Mouse (Mus musculus): Measurements from ENCODE around the gene Mtcl1. TPM values are rescaled to one million over a fixed set of nuclear protein-coding genes. Genes with fewer than 3 reads are reported as not detected.
A peak's percentile ranks its signal among the peaks of the same experiment; 100 is the strongest.

Gene Mtcl1
- polyA plus RNA-seq, 1 experiment, result 6.2 TPM

DNA sequence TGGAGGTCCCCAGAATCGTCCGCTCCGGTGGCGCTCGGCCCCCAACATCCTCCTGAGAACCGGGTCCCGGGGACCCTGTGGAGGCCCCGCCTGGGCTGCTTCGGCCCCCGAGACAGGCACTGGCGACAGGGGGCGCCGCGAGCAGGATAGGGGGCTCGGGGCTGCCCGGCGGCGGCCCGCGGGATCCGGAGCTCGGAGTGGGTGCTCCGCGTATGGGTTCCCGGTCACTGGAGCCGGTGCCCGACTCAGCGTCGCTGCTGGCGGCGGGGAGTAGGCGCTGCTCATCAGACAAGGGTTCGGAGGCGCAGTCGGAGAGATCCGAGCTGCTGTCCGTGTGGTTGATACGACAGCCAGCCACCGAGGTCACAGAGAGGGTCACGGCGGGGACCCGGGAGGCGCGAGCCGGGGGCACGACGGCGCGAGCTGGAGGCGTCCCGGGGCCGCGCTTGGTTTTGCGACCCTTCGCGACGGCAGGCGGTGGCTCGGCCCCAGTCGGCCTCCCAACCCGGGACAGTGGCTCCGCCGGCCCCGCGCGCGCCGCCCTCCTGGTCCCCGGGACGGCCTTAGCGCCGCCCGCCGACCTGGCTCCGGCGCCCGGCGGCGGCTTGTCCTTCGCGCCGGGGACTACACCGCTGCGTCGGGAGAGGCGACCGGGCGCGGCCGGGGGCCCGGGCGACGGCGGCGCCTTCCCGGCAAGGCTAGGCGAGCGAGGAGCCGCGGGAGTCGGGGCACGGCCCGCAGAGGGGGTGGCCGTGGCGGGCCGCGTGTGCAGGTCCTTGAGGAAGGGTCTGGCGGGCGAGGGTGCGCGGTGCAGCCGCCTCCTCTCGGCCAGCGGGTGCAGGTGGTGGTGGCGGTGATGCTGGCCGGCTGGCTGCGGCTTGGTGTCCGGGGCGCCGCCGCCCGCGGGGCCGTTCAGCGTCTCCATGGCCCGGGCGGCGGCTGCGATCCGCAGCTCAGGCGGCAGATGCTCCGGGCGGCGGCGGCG lies 837 bp downstream of the Mtcl1 start:
- H3K4me3 ChIP-seq (ENCODE audit: control insufficient read depth, insufficient read depth, low read length), result peak overlapping the region; percentile 38
- no peak overlapping the region for H3K27ac ChIP-seq (ENCODE audit: control insufficient read depth, insufficient read depth, low read length)
- TF ChIP-seq POLR2A (IDR thresholded peaks at IDR 0.05; ENCODE audit: control insufficient read depth, extremely low read depth, insufficient read depth, low read length, poor library complexity) (no peak), CTCF (IDR thresholded peaks at IDR 0.05; ENCODE audit: borderline replicate concordance, control insufficient read depth, extremely low read depth, insufficient read depth, low read length, poor library complexity) (peak; percentile 46; the same call in 1 of the 2 replicates)
- DNase-seq, result peak; percentile 49
- WGBS, result 2% methylated on average over 136 of the region's 136 CpGs
- H3K36me3 ChIP-seq (ENCODE audit: control insufficient read depth, insufficient read depth, low read length), result no peaks in the 10 kb centered on the region
- peaks cover 25% of the 10 kb centered on the region for H3K27me3 ChIP-seq (ENCODE audit: control insufficient read depth, insufficient read depth, low read length)
- peaks cover 19% of the 10 kb centered on the region; the same call in 1 of the 2 replicates for H3K4me1 ChIP-seq (replicated peaks; ENCODE audit: control insufficient read depth, insufficient read depth, low read length)

DNA sequence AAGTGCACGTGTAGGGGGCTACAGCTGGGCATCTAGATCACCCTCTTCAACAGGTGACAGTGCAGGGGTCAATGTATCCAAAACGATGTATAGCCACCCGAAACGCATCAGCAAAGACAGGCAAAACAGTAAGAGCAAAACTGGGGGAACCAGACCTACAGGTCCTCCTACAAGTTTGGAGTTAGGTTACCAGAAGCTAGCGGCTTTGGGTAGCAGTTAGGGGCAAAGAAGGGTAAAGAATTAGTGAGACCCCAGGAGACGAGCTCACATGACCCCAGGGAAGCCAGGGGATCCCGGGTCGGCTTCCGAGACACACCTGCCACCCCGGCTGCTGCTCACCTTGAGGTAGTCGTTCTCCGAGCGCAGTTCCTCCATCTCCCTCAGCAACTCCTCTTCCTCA lies 1.6 kb downstream of the Mtcl1 start:
- peaks cover 25% of the 10 kb centered on the region for H3K27me3 ChIP-seq (ENCODE audit: control insufficient read depth, insufficient read depth, low read length)
- peaks cover 19% of the 10 kb centered on the region; the same call in 1 of the 2 replicates for H3K4me1 ChIP-seq (replicated peaks; ENCODE audit: control insufficient read depth, insufficient read depth, low read length)
- peak overlapping the region; percentile 34; the same call in 1 of the 2 replicates for H3K4me3 ChIP-seq (ENCODE audit: control insufficient read depth, insufficient read depth, low read length)

DNA sequence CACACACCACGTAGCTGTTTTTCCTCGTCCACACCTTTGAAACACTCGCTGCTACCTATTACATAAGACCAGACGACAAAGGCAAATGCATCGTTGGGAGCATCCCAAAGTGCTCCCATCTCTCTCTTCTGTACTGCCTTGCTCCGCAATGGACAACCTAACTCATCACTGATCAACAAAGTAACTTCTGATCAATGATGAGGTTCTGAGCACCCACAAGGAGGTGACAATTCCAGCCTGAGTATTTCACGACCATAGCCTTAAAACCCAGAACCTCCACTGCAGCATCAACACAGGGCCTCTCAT lies 2.6 kb downstream of the Mtcl1 start:
- Histone ChIP-seq H3K4me1 (replicated peaks; ENCODE audit: control insufficient read depth, insufficient read depth, low read length) (peaks cover 19% of the 10 kb centered on the region; the same call in 1 of the 2 replicates), H3K27ac (ENCODE audit: control insufficient read depth, insufficient read depth, low read length) (no peak overlapping the region), H3K36me3 (ENCODE audit: control insufficient read depth, insufficient read depth, low read length) (no peaks in the 10 kb centered on the region), H3K4me3 (ENCODE audit: control insufficient read depth, insufficient read depth, low read length) (no peak overlapping the region), H3K27me3 (ENCODE audit: control insufficient read depth, insufficient read depth, low read length) (peaks cover 25% of the 10 kb centered on the region)
- TF ChIP-seq POLR2A (IDR thresholded peaks at IDR 0.05; ENCODE audit: control insufficient read depth, extremely low read depth, insufficient read depth, low read length, poor library complexity) (no peak), CTCF (IDR thresholded peaks at IDR 0.05; ENCODE audit: borderline replicate concordance, control insufficient read depth, extremely low read depth, insufficient read depth, low read length, poor library complexity) (no peak)
- DNase-seq, result no peak
- WGBS, result 78% methylated on average over 7 of the region's 7 CpGs

More for the DNA sequence above, 1.6 kb downstream of the Mtcl1 start:
- no peak for TF ChIP-seq POLR2A (IDR thresholded peaks at IDR 0.05; ENCODE audit: control insufficient read depth, extremely low read depth, insufficient read depth, low read length, poor library complexity)
- TF ChIP-seq CTCF (IDR thresholded peaks at IDR 0.05; ENCODE audit: borderline replicate concordance, control insufficient read depth, extremely low read depth, insufficient read depth, low read length, poor library complexity), result no peak
- DNase-seq, result no peak
- 18% methylated on average over 13 of the region's 13 CpGs for WGBS
- no peaks in the 10 kb centered on the region for H3K36me3 ChIP-seq (ENCODE audit: control insufficient read depth, insufficient read depth, low read length)
- H3K27ac ChIP-seq (ENCODE audit: control insufficient read depth, insufficient read depth, low read length), result no peak overlapping the region

DNA sequence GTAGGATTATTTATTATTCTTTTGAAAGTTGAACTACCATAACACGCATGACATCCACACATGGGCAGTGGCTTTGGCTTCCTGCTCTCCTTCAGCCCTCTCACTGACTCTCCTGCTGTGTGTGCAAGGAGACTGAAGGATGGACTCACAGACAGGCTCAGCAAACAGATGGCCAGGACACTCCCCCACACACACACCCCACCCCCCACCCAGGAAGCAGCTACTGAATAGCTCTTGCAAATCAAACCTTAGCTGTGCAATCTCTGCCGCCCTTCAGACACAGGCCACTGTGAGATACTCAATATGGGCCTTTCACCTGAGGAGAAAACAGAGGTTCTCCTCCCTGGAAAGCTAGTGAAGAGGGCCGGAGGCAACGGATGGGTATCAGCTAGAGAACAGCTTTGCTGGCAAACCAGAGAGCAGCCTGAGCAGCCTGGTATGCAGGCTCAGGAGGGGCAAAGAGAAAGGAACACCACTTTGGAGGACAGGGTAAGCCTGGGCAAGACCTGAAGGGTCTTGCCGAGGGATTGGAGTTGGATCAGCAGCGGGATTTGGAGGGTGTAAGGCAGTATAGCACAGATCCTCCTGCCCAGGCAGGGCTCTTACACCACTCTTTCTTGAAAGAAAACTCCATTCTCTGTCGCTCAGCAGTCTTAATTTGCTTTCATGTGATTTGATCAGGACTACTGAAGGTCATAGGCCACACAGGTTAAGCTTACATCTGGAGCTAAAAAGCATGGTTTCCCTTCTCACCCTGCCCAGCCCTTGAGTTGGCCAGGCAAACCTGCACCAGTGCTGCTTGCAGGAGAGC lies 3.1 kb downstream of the Mtcl1 start:
- H3K27me3 ChIP-seq (ENCODE audit: control insufficient read depth, insufficient read depth, low read length), result peaks cover 25% of the 10 kb centered on the region
- H3K36me3 ChIP-seq (ENCODE audit: control insufficient read depth, insufficient read depth, low read length), result no peaks in the 10 kb centered on the region
- 86% methylated on average over 7 of the region's 7 CpGs for WGBS
- no peak overlapping the region for H3K27ac ChIP-seq (ENCODE audit: control insufficient read depth, insufficient read depth, low read length)
- no peak for TF ChIP-seq POLR2A (IDR thresholded peaks at IDR 0.05; ENCODE audit: control insufficient read depth, extremely low read depth, insufficient read depth, low read length, poor library complexity)
- no peak for TF ChIP-seq CTCF (IDR thresholded peaks at IDR 0.05; ENCODE audit: borderline replicate concordance, control insufficient read depth, extremely low read depth, insufficient read depth, low read length, poor library complexity)
- no peak for DNase-seq
- peaks cover 19% of the 10 kb centered on the region; the same call in 1 of the 2 replicates for H3K4me1 ChIP-seq (replicated peaks; ENCODE audit: control insufficient read depth, insufficient read depth, low read length)
- no peak overlapping the region for H3K4me3 ChIP-seq (ENCODE audit: control insufficient read depth, insufficient read depth, low read length)

DNA sequence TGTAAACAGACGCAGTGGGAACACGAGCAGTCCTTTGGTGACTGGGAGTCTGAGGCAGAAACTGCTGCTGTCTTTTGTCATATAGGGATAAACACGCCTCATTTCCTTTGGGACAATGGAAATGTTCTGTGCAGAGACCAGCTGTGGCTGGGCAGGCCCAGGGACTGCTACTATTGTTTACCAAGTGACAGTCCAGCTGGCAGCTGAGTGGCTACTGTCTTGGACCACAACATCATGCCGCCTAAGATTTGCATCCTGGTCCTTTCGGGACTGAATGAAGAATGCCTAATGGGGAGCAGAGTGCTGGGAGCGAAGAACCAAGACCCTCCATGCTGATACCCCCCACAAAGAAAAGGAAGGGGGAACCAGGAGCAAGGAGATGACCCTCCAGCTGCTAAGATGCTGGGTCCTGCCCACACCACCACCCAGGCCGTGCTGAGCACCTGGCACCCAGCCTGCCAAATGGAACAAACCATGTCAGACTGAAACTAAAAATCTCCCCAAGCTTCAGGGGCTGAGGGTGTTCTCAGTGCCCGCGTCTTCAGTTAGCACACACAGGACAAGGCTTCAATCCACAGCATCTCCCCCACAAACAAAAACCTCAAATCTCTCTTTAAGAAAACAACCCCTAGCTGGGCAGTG lies 5.4 kb downstream of the Mtcl1 start:
- Histone ChIP-seq H3K4me3 (ENCODE audit: control insufficient read depth, insufficient read depth, low read length) (no peak overlapping the region), H3K27me3 (ENCODE audit: control insufficient read depth, insufficient read depth, low read length) (peaks cover 14% of the 10 kb centered on the region), H3K36me3 (ENCODE audit: control insufficient read depth, insufficient read depth, low read length) (no peaks in the 10 kb centered on the region), H3K4me1 (replicated peaks; ENCODE audit: control insufficient read depth, insufficient read depth, low read length) (peaks cover 9% of the 10 kb centered on the region; the same call in 1 of the 2 replicates), H3K27ac (ENCODE audit: control insufficient read depth, insufficient read depth, low read length) (no peak overlapping the region)
- TF ChIP-seq POLR2A (IDR thresholded peaks at IDR 0.05; ENCODE audit: control insufficient read depth, extremely low read depth, insufficient read depth, low read length, poor library complexity), result no peak
- no peak for TF ChIP-seq CTCF (IDR thresholded peaks at IDR 0.05; ENCODE audit: borderline replicate concordance, control insufficient read depth, extremely low read depth, insufficient read depth, low read length, poor library complexity)
- DNase-seq, result no peak
- 84% methylated on average over 9 of the region's 9 CpGs for WGBS

DNA sequence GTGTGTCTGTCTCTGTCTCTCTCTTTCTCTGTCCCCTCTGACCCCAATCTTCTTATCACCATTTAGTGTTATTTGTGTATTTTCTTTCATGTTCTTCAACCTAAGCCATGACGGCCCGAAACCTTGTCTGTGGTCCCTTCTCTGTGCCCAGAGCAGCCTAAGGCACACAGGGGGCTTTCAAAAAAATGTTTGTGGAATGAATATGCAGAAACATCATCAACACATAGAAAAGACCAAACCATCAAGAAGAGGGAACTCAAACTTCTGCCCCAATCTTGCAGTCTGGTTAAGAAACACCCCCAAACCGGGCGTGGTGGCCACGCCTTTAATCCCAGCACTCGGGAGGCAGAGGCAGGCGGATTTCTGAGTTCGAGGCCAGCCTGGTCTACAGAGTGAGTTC lies 9.7 kb downstream of the Mtcl1 start:
- DNase-seq, result no peak
- no peak overlapping the region for H3K4me3 ChIP-seq (ENCODE audit: control insufficient read depth, insufficient read depth, low read length)
- H3K27ac ChIP-seq (ENCODE audit: control insufficient read depth, insufficient read depth, low read length), result no peak overlapping the region
- no peak for TF ChIP-seq POLR2A (IDR thresholded peaks at IDR 0.05; ENCODE audit: control insufficient read depth, extremely low read depth, insufficient read depth, low read length, poor library complexity)
- TF ChIP-seq CTCF (IDR thresholded peaks at IDR 0.05; ENCODE audit: borderline replicate concordance, control insufficient read depth, extremely low read depth, insufficient read depth, low read length, poor library complexity), result no peak
- H3K36me3 ChIP-seq (ENCODE audit: control insufficient read depth, insufficient read depth, low read length), result no peaks in the 10 kb centered on the region
- 89% methylated on average over 8 of the region's 8 CpGs for WGBS
- H3K27me3 ChIP-seq (ENCODE audit: control insufficient read depth, insufficient read depth, low read length), result no peaks in the 10 kb centered on the region
- no peaks in the 10 kb centered on the region for H3K4me1 ChIP-seq (replicated peaks; ENCODE audit: control insufficient read depth, insufficient read depth, low read length)
